Mouse (Mus musculus): ENCODE measurements around the gene Ethe1. TPM values are rescaled to one million over a fixed set of nuclear protein-coding genes. Genes with fewer than 3 reads are reported as not detected.

Ethe1 gene
- polyA plus RNA-seq, 1 experiment = 67.0 TPM

DNA sequence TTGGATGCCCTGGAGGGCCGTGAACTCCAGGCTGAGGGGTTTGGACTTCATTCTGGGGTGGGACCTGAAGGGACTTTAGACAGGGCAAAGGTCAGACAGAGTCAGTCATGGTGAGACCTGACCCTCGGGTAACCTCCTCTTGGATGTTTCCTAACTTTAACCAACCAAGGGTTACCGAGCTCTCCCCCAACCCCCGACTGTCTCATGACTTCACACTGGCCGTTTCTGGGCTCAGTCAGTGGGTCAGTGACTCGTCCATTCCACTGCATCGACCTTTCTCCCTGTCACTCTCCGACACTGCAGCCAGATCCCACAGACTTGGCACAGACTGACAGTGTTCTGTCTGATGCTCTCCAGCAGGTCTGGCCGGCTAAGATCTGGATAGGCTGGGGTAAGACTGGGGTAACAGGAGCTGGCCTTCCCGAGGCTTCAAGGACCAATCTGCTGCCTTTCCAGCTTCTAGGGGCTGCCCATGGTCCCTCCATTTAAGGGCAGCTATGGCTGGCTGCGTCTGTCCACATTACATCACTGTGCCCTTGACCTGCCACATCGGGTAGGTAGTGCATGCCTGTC, 13.0 kb upstream of the Ethe1 start:
- DNase-seq (ENCODE audit: low spot score) = no peak

DNA sequence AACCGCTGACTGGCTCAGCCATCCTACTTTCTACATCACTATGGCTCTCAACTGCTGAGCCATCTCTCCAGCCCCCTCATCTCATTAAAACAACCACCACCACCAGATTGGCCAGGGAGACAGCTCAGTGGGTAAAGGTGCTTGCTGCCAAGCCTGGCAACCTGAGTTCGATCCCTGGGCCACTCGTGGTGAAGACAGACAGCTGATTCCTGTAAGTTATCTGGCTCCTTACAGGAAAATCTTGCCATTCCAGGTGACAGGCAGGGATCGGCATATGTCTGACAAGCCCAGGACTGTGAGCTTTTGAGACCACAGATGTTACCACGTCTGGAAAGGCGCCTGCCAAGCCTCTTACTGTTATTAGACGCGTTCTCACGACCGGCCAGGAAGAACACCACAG, 9.5 kb upstream of the Ethe1 start:
- DNase-seq (ENCODE audit: low spot score) = no peak

DNA sequence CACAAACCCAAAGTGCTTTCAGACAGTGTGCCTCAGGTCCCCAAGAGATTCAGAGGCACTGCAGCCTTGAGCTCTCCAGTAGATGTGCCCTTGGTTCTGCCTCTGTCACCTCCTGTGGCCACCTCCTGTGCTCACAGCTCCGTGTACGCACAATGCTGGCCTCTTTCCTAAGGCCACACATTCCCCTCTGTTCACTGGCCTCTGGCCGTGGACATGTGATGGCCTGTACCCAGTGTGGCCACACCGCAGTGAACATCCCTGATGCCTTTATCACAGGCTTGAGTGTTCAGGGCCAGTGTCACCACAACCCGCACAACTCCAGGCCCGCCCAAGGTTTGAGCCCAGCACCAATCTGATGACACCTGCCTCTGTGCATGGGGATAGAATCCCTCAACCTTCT, 2.5 kb upstream of the Ethe1 start:
- no peak for DNase-seq (ENCODE audit: low spot score)

DNA sequence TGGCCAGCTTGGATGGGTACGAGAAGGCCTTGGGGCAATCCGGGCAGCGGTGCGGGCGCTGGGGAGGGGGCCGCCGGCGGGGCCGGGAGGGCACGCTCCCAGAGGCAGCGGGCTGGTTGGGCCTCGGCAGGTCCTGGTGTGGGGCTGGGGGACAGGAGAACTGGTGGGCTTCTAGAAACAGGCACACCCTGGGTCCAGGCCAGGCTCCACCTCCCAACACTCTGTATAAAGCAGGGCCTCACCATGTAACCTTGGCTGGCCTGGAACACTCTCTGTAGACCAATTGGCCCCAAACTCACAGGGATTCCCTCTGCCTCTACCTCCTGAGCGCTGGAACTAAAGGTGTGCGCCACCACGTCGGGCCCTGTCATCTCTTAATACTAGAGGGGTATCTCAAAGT, 1.3 kb upstream of the Ethe1 start:
- no peak for DNase-seq (ENCODE audit: low spot score)

DNA sequence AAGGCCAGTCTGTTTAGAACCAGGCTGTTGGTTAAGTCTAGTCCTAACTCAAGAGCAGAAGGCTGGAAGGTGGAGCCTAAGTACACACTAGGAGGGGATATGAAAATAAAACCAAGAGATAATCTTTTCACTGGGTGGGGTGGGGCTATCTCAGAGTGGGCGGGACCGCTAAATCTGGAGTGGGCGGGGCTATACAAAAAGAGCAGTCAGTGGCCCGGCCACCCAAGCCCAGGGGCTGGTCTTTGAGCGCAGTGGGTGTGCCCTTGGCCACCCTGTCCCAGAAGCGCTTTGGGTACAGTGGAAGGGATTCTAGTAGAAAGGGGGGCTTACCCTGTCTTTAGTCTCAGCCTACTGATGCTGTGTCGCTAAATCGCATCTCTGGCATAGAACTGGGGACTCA, 515 bp upstream of the Ethe1 start:
- DNase-seq (ENCODE audit: low spot score) = no peak

DNA sequence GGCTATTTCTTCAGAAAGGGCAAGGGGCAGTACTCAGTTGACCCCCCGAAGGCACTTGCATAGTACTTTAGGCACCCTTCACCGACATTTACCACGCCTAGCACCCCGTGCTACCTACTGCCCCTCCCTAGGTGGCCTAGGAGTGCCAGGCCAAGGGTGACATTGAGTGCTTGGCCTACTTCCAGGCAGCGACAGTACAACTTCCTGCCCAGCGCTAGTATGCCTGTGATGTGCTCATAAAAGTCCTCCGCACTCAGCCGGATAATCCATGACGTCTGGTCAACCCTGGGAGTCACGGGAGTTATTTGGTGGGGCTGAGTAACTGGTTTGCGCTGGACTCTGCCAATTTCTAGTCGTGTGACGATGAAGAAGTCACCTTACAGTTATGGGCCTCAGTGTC, 993 bp downstream of the Ethe1 start:
- no peak for DNase-seq (ENCODE audit: low spot score)

DNA sequence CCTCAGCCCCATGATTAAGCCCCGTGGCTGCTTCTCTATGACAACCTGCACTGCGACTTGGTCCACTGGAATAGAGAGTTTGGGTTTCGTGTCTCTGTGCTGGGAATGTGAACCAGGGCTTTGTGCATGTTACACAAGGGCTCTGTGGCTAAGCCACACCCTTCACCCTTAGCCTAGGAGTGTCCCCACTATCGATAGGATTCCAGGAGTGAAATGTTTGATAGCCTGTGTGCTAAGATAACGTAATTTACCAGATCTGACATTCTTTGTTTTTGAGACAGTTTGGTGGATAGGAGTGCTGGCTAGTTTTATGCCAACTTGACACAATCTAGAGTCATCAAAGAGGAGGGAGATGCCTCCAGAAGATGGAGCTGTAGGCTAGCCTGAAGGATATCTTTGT, 4.4 kb downstream of the Ethe1 start:
- no peak for DNase-seq (ENCODE audit: low spot score)

DNA sequence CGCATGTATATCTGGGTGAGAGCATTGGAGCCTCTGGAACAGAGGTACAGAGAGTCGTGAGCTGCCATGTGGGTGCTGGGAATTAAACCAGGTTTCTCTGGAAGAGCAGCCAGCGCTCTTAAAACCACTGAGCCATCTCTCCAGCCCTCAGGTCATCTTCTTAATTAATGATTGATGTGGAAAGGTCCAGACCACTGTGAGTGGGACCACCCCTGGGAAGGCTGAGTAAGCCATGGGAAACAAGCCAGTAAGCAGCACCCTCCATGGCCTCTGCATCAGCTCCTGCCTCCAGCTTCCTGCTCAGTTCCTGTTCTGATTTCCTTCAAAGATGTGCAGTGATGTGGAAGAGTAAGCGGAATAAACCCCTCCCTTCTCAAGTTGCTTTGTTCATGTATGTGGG, 4.8 kb downstream of the Ethe1 start:
- DNase-seq (ENCODE audit: low spot score) = no peak

DNA sequence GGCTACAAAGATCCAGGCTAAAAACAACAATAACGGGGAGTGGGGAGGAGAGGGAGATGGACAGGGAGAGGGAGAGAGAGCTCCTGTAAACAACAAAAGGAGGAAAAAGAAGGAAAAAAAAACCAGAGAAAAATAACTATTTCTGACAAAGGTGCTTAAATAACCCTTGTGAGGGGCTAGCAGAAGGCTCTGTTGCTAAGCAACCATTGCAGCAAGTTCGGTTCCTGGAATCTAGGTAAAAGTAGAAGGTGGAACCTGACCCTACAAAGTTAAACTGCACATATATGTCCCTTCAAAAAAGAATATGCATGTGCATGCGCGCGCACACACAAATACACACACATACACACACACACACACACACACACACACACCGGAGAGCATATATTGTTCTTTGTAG, 5.4 kb downstream of the Ethe1 start:
- DNase-seq (ENCODE audit: low spot score) = no peak

DNA sequence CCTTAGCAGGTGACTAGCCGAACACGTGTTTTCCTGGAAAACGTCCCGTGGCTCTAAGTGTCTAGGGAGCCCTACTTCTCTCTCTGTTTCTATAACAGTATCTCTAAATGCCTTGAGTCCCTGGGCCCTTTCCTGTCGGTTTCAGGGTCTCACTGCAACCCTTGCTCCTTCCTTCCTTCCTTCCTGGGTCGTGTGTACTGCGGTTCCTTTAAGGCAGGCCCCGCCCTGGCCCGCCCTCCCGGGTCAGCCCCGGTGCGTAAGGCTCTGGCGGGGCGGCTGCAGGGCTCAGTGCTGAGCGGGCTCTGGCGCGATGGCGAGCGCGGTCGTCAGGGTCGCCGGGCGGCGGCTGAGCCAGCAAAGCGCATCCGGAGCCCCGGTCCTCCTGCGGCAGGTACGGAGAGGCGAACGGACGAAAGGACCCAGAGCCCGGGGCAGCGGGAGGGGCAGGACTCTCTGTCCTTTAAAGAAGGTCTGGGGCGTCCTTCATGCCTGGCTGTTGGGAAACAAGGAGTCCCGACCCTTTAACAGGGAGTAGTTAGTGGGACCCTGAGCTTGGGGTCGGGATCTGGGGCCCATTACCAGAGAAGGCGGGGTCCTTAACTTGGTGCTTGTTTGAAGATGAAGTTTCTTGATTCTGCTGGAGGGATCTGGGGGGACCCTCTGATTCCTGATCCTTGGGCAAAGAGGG, 6.4 kb downstream of the Ethe1 start:
- DNase-seq (ENCODE audit: low spot score) = peak; percentile 77

DNA sequence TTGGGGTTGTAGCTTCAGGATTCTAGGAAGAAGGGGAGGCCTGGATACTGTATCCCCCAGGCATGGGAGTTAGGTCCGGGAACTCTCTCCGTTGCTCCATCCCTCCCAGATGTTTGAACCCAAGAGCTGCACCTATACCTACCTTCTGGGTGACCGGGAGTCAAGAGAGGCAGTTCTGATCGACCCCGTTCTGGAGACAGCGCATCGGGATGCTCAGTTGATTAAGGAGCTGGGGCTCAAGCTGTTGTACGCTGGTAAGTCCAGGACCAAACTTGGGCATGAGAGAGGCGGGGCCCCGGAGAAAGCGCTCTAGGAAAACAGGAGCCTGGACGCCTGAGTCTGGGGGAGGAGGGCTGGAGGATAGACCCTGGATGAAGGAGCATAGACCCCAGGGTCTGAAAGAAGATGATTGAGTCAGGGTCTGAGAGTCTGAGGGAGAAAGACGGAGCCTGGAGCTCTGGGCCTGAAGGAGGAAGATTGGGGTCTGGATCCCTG, 7.0 kb downstream of the Ethe1 start:
- DNase-seq (ENCODE audit: low spot score) = no peak

DNA sequence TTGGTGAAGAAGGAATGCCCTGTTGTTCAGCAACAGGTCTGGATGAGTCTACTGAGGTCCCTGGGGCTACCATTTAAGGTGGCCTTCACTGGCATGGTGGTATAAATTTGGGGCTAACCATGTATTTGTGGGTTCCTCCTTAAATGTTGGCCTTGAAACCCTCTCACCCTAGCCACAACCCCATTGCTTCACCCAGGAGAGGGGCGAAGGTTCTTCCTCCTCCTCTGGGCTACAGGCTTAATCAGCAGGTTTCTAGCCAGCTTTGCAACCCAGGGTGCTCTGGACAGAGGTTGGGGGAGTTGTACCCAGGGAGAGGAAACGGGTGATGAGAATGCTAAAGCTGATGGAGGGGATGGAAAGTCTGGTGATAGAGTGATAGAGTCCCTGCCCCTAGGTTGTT, 8.1 kb downstream of the Ethe1 start:
- no peak for DNase-seq (ENCODE audit: low spot score)

DNA sequence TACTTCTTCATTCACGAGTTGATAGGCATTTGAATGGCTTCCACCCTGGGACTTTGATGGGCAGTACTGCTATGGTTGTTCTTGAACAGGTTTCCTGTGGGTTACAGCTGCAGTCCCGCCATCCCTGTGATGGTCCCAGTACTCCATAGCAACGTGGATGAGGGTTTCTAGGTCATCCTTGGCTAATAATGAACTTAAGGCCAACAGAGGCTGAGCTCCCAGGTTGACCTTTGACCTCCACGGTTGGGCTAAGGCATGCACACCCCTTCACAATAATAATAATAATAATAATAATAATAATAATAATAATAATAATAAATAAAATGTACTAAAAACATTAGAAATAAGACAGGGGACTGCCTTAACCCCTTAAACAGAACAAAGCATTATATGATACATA, 10.8 kb downstream of the Ethe1 start:
- no peak for DNase-seq (ENCODE audit: low spot score)

DNA sequence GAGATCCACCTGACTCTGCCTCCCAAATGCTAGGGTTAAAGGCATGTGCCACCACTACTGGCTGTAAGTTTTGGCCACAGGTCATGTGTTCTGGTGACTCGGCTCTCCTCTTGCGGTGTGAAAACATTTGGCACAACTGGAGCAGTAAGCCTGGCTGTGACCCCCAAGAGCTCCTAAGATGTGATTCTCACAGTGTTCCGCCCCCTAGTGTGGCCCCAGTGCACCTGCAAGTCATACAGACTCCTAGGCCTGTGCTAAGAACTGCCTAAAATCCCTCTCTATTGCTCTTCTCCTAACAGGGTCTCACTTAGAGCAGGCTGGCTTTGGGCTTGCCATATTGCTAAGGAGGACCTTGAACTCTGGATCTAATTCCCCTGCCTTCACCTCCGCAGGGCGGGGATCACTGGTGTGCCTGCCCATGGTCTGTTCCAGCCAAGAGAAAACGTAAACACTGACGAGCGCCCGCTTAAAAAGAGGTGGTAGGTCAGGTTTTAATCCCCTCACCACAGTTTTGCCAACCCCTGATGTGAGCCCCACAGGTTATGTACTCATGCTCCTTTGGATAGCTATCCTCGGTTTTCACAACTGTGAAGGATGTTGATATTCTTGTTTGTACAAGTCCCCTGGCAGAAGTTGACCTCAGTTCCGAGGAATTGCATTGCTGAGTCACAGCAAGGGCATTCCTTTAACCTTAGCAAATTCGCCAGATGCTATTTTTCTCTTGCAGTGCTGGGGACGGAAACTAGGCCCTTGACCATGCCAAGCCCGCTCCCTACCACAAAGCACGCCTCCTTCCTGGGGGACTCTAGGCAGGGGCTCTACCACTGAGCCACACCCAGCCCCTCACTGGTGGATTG, 12.1 kb downstream of the Ethe1 start:
- no peak for DNase-seq (ENCODE audit: low spot score)

DNA sequence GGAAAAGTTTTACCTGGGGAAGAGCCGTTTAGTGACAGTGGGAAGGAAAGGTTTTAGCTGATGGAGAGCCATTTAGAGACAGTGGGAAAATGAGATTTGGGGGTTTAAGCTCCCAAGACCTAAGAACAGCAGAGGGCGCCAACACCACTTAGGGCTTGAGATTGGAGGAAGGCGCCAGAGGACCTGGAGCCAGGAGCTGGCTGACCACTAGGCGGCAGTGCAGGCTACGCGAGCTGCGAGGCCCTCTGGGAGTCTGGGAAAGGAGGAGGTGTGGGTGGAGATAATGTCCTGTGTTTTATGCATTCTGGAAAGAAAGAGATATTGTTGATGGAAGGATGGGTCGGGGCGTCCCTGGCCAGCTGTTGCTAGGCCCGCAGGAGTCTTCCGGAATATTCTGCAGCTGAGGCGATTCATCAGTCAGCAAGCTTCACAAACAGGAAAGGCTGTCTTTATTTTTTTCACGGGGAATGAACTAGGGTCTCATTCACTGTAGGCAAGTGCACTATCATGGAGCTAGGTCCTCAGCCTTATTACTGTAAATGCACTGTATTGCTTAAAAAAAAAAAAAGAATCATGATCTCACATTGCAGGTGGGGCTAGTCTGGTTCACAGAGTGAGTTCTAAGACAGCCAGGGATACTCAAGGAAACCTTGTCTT, 13.7 kb downstream of the Ethe1 start:
- DNase-seq (ENCODE audit: low spot score) = peak; percentile 89

DNA sequence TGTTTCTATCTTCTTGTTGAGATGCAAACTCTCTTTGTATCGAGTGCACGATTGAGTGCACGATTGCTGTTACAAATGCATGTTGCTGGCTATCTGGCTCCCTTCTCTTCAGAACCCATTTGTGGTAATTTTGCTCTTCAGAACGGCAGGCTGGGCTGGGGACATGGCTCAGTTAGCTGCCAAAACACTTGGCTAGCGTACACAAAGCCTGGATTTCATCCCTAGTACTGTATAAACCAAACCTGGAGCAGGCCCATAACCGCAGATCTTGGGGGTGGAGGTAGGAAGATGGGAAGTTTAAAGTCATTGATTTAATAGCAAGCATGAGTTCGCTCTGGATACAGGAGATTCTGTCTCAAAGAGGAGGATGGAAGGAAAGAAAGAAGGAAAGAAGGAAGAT, 18.2 kb downstream of the Ethe1 start:
- no peak for DNase-seq (ENCODE audit: low spot score)

DNA sequence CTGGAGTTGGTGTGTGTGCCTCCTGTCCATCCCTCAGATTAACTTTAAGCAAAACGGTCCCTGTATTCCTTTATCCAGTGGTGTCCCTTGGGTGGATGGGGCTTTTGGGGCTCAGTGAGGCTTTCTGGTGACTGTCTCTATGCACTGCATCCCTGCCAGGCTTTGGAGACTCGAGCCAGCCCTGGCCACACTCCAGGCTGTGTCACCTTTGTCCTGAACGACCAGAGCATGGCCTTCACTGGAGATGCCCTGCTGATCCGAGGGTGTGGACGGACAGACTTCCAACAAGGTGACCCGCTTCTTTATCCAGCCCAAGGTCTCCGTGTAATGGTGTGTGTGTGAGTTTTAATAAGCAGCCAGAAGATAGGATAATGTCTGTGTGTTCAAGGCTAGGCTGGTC, 18.7 kb downstream of the Ethe1 start:
- DNase-seq (ENCODE audit: low spot score) = no peak

DNA sequence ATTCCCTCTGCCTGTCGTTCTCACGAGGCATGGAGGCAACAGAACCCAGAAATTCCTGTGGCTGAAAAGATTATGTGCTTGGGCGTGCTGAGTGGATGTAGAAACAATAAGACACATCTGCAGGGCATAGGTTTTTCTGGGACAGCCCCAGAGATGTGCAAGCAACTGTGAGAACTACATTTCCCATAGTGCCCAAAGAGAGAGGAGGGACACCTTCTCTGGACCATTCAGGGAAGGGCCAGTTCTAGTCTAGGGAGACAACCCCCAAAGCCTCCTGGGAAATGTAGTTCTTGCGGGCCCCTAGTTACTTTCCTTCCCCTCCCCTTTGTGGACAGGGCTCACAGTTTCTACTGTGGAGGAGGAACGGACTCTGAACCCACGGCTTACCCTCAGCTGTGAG, 20.7 kb downstream of the Ethe1 start:
- DNase-seq (ENCODE audit: low spot score) = no peak

DNA sequence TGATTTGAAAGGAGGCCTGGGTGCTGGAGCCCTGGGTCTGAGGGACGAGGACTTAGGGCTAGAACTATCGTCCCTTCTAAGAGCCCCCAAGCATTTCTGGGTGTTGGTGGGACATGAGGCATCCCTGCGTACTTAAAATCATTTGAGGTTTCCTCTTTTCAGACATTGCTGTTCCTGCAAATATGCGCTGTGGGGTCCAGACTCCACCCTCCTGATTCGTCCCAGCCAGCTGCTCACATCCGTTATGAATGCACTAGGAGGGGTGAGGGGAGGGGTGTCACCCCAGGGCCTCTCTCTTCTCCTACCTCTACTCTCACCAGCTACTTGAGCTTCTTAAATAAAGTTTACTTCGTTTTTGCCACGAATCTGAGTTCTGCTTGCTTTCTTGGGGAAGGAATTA, 21.2 kb downstream of the Ethe1 start:
- DNase-seq (ENCODE audit: low spot score) = no peak

DNA sequence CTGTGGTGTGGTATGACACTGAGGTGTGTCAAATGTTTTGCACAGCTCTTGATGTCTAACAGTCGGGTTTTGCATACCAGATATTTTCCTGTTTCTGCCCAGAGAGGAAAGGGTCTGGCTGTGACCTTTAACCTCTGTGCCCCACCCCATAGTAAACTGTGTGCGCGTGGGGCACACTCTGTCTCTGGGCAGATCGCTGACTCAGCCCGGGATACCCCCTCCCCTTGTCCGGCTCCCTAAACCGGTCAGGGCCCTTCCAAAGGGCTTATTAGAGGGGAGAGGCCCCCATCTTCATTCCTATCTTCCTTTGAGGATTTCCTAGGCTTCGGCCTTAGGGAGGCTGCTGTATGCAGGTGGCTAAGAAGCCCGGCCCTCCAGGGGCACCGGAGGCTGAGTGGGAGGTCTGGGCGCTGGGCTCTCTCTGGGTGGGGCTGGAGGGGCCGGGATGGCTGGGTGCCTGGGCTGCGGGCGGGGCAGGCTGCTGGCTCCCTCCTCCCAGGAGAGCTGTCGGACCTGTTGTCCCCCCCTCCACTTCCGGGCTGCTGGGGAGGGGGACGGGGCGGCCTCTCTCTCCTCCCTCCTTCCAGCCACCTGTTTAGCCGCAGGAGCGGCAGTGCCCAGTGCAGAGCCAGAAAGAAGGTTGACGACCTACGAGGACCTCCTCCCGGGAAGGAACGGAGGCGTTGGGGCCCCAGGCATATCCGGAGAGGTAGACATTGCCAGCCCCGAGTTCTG, 23.0 kb downstream of the Ethe1 start, which contains the start of gene Phldb3:
Gene Phldb3 (plus strand): TSS at position 620 of the 735 bp plus-strand sequence.
- DNase-seq (ENCODE audit: low spot score) = peak; percentile 63

DNA sequence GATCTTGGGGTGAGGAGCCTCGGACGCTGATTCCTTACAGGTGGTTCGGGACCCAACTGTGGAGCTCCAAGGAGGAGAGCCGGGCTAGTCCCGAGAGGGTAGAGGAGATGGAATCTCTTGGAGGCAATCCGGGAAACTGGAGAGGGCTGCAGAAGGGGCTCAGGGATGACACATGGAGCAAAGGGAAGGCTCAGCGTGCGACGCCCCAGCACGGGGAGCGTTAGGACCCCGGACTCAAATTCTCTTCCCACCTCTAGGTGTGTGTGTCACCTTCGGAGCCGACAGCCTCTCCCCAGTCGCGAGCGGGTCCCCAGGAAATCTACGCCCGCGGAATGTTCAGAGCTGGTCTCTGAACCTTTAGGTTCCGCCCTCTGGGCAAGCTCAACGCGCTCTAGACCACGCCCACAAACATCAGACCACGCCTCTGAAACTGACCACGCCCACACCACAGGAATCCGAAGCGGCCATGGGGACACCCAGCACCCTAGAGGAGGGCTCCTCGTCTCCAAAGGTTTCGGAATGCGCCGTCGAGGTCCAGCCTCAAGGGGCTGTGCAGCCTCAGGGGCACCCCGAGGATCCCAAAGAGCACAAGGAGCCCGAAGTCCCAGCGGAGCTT, 23.6 kb downstream of the Ethe1 start:
- DNase-seq (ENCODE audit: low spot score) = peak; percentile 80
